Mouse (Mus musculus): ENCODE results near the gene Abraxas1.

DNA sequence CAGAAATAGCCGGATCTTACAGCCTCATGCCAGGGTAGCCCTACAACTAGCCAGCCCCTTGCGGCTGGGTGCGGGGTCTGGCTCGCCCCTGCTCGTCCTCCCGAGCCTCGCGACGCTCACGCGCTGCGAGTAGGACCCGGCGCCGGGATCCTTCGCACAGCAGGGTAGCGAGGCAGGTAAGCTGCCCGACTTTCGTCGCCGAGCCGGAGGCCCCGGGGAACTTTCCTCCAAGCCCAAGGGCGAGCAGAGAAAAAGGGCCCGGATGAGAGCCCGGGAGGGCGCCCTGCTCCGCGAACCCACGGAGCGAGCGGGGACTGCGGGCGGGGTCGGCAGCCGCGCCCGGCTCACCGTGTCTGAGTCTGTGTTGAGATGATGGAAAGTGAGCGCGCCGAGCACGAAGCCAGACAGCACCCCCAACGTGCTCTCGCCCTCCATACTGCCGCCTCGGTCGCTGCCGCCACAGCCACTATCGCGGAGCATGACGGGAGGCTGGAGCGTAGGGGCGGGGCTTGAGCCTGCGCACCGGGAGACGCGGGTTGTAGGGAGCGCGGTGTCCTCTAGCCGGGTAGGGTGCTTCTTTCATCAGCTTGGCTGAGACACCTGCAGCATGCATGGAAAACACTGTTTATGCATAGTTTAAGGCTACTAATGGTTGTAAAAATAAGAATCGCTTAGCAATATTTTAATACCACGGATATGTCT, at the start of gene Abraxas1:
- TF ChIP-seq GATA1 (IDR thresholded peaks at IDR 0.05; ENCODE audit: borderline replicate concordance, low read length) (no peak), FLI1 (IDR thresholded peaks at IDR 0.05; ENCODE audit: low read length) (no peak)
